Mouse (Mus musculus) forebrain, postnatal 0 days (tissue): ENCODE measurements around the gene 1700016C15Rik. TPM values are rescaled to one million over a fixed set of nuclear protein-coding genes. Genes with fewer than 3 reads are reported as not detected.

Source experiments
- ATAC-seq: fragments of 200-750 bp; cut with Nextera tagmentation; 2 replicates; pipeline ENCODE4 v1.8.0; 2017; ENCODE audit warnings: mild to moderate bottlenecking, moderate library complexity
- DNase-seq: peaks from one replicate; pipeline ENCODE4 v3.0.0-alpha.2; 2015
- H3K27ac ChIP-seq: fragments of 300-500 bp; sonication (generic); 2 replicates; pipeline ENCODE4 v1.5.1; 2014; ENCODE audit warnings: low read depth, mild to moderate bottlenecking, antibody characterized with exemption, low read length, moderate library complexity, mixed read lengths
- H3K27me3 ChIP-seq: fragments of 300-500 bp; sonication (generic); 2 replicates; pipeline ENCODE4 v1.6.1; 2014; ENCODE audit warnings: mild to moderate bottlenecking, low read length, mixed read lengths; ENCODE audit not compliant: insufficient read depth
- H3K36me3 ChIP-seq: fragments of 300-500 bp; sonication (generic); 2 replicates; pipeline ENCODE4 v1.6.1; 2014; ENCODE audit warnings: mild to moderate bottlenecking, moderate library complexity; ENCODE audit not compliant: insufficient read depth
- H3K4me1 ChIP-seq: fragments of 300-500 bp; sonication (generic); 2 replicates; pipeline ENCODE4 v1.6.1; 2014; ENCODE audit warnings: antibody characterized with exemption; ENCODE audit not compliant: insufficient read depth
- H3K4me2 ChIP-seq: fragments of 300-500 bp; sonication (generic); 2 replicates; pipeline ENCODE4 v1.6.1; 2014; ENCODE audit warnings: low read depth, mild to moderate bottlenecking, moderate library complexity
- H3K4me3 ChIP-seq: fragments of 300-500 bp; sonication (generic); 2 replicates; pipeline ENCODE4 v1.5.1; 2014; ENCODE audit warnings: low read depth, low read length, mixed read lengths
- H3K9ac ChIP-seq: fragments of 300-500 bp; sonication (generic); 2 replicates; pipeline ENCODE4 v1.6.1; 2014; ENCODE audit warnings: mild to moderate bottlenecking
- H3K9me3 ChIP-seq: fragments of 300-500 bp; sonication (generic); 2 replicates; pipeline ENCODE4 v1.6.1; 2016; ENCODE audit warnings: low read length
- CTCF ChIP-seq: sonication (generic); IDR thresholded peaks from 2 replicates; pipeline ENCODE4 v1.5.1; 2016; ENCODE audit warnings: antibody characterized with exemption, control low read depth, low read depth
- WGBS: fragments of 180-500 bp; shearing (Covaris S2); extraction: QIAGEN DNeasy Blood & Tissue Kit; methylation state at CpG from one replicate; pipeline ENCODE4 v1.1.7; 2014; 5-methylcytosine and 5-hydroxymethylcytosine counted together
- polyA plus RNA-seq: library from polyadenylated mRNA; unstranded; fragments of >200 nt; fragmentation: Nextera tagmentation; extraction: Ambion mirVana; gene quantifications from 2 replicates; pipeline ENCODE4 v1.2.1, GENCODE M21; 2015
- total RNA-seq: library from RNA; depleted of rRNA; stranded (reverse); fragments of >200 nt; gene quantifications from 2 replicates; pipeline ENCODE4 v1.2.3, GENCODE M21; 2014

1700016C15Rik gene
- total and polyA plus RNA-seq, 2 experiments from 2014 or later, result 0.21 TPM; not detected in 1

GRCm38 (mm10) chr1:177692491-177692890 lies 37.1 kb upstream of the 1700016C15Rik start:
- ATAC-seq, result no peak
- no peaks in the 10 kb centered on the region for H3K4me1 ChIP-seq
- H3K9ac ChIP-seq, result no peak overlapping the region
- H3K27ac ChIP-seq, result no peak overlapping the region
- H3K36me3 ChIP-seq, result no peaks in the 10 kb centered on the region
- H3K27me3 ChIP-seq, result no peaks in the 10 kb centered on the region
- no peak for TF ChIP-seq CTCF
- no peak for DNase-seq
- no peak overlapping the region for H3K4me3 ChIP-seq
- WGBS, result 75% methylated on average over 11 of the region's 11 CpGs
- H3K9me3 ChIP-seq, result no peaks in the 10 kb centered on the region
- no peak overlapping the region for H3K4me2 ChIP-seq

- no peak for DNase-seq
- no peaks in the 10 kb centered on the region for H3K4me1 ChIP-seq
- TF ChIP-seq CTCF, result no peak
- H3K4me3 ChIP-seq, result no peak overlapping the region
- no peaks in the 10 kb centered on the region for H3K36me3 ChIP-seq
- no peak overlapping the region for H3K9ac ChIP-seq
- H3K27me3 ChIP-seq, result no peaks in the 10 kb centered on the region
- WGBS, result 81% methylated on average over 9 of the region's 9 CpGs
- no peaks in the 10 kb centered on the region for H3K9me3 ChIP-seq
- no peak for ATAC-seq
- H3K27ac ChIP-seq, result no peak overlapping the region
- no peak overlapping the region for H3K4me2 ChIP-seq
Measured at GRCm38 (mm10) chr1:177693486-177694252, 35.9 kb upstream of the 1700016C15Rik start.

- 64% methylated on average over 8 of the region's 8 CpGs for WGBS
- Histone ChIP-seq H3K36me3 (no peaks in the 10 kb centered on the region), H3K4me3 (no peak overlapping the region), H3K4me1 (no peaks in the 10 kb centered on the region), H3K27me3 (no peaks in the 10 kb centered on the region), H3K9me3 (no peaks in the 10 kb centered on the region), H3K4me2 (no peak overlapping the region), H3K9ac (no peak overlapping the region), H3K27ac (no peak overlapping the region)
- ATAC-seq (peak; percentile 42), DNase-seq (peak; percentile 35)
- TF ChIP-seq CTCF, result no peak
Measured at GRCm38 (mm10) chr1:177700560-177700959, 29.1 kb upstream of the 1700016C15Rik start.

- Histone ChIP-seq H3K36me3 (no peaks in the 10 kb centered on the region), H3K4me3 (peak overlapping the region; percentile 26), H3K27ac (peak overlapping the region; percentile 57; the same call in 1 of the 2 replicates), H3K9ac (peak overlapping the region; percentile 39), H3K4me1 (no peaks in the 10 kb centered on the region), H3K9me3 (no peaks in the 10 kb centered on the region), H3K27me3 (no peaks in the 10 kb centered on the region), H3K4me2 (peak overlapping the region; percentile 64)
- DNase-seq (peak; percentile 94), ATAC-seq (peak; percentile 94)
- peak; percentile 83 for TF ChIP-seq CTCF
- 6% methylated on average over 15 of the region's 15 CpGs for WGBS
Measured at GRCm38 (mm10) chr1:177702481-177703146, 27.0 kb upstream of the 1700016C15Rik start.

GRCm38 (mm10) chr1:177703147-177703807 lies 26.3 kb upstream of the 1700016C15Rik start:
- no peak for TF ChIP-seq CTCF
- Histone ChIP-seq H3K4me3 (0 out of 2 replicates have a peak overlapping the region, but pooled peaks have one; percentile 26), H3K4me1 (no peaks in the 10 kb centered on the region), H3K36me3 (no peaks in the 10 kb centered on the region), H3K27me3 (no peaks in the 10 kb centered on the region), H3K9ac (peak overlapping the region; percentile 10; the same call in 1 of the 2 replicates), H3K9me3 (no peaks in the 10 kb centered on the region), H3K27ac (no peak overlapping the region; the same call in 1 of the 2 replicates), H3K4me2 (peak overlapping the region; percentile 64)
- 36% methylated on average over 6 of the region's 6 CpGs for WGBS
- DNase-seq (no peak), ATAC-seq (no peak)

GRCm38 (mm10) chr1:177705204-177705603 lies 24.4 kb upstream of the 1700016C15Rik start:
- Histone ChIP-seq H3K4me3 (no peak overlapping the region), H3K27ac (no peak overlapping the region), H3K4me2 (no peak overlapping the region), H3K9ac (no peak overlapping the region), H3K36me3 (no peaks in the 10 kb centered on the region), H3K27me3 (no peaks in the 10 kb centered on the region), H3K4me1 (no peaks in the 10 kb centered on the region), H3K9me3 (peaks cover 4% of the 10 kb centered on the region; the same call in 1 of the 2 replicates)
- TF ChIP-seq CTCF, result peak; percentile 15; the same call in 1 of the 2 replicates
- DNase-seq (no peak), ATAC-seq (no peak)
- WGBS, result 64% methylated on average over 2 of the region's 2 CpGs
